Mouse (Mus musculus) CH12.LX (cell line): ENCODE data around the gene Lrig1.

ENCODE experiments used
- EP300 ChIP-seq: IDR thresholded peaks from 2 replicates; pipeline ENCODE4 v1.6.1; 2011; ENCODE audit warnings: low read length, improper control_type of control experiment
- RCOR1 ChIP-seq: conservative IDR thresholded peaks from 2 replicates; pipeline ENCODE4 v1.6.1; 2012; ENCODE audit warnings: low read depth, mild to moderate bottlenecking, inconsistent platforms, low read length, improper control_type of control experiment

- TF ChIP-seq EP300 (no peak), RCOR1 (no peak)
These were observed 15.1 kb upstream of the Lrig1 start for GRCm38 (mm10) chr6:94714815-94715644.
